Mouse (Mus musculus) stomach, embryonic 16.5 days (tissue): Measurements from ENCODE around the gene Dnah14. TPM values are rescaled to one million over a fixed set of nuclear protein-coding genes. Genes with fewer than 3 reads are reported as not detected.
A peak's percentile ranks its signal among the peaks of the same experiment; 100 is the strongest.

Experiments
- ATAC-seq: fragments of 200-750 bp; cut with Nextera tagmentation; 2 replicates; pipeline ENCODE4 v1.8.0; 2017; ENCODE audit warnings: moderate number of reproducible peaks, moderate TSS enrichment; ENCODE audit not compliant: insufficient read depth, low FRiP score
- H3K27ac ChIP-seq: fragments of 300-500 bp; sonication (generic); 2 replicates; pipeline ENCODE4 v1.5.1; 2014; ENCODE audit warnings: low read length
- H3K27me3 ChIP-seq: fragments of 300-500 bp; sonication (generic); 2 replicates; pipeline ENCODE4 v1.6.1; 2014; ENCODE audit warnings: low read length, control low read depth, mixed read lengths; ENCODE audit not compliant: control insufficient read depth, insufficient read depth
- H3K36me3 ChIP-seq: fragments of 300-500 bp; sonication (generic); 2 replicates; pipeline ENCODE4 v1.6.1; 2014; ENCODE audit warnings: low read length; ENCODE audit not compliant: control insufficient read depth, insufficient read depth
- H3K4me1 ChIP-seq: fragments of 300-500 bp; sonication (generic); 2 replicates; pipeline ENCODE4 v1.6.1; 2014; ENCODE audit warnings: low read length, control low read depth, mixed read lengths; ENCODE audit not compliant: control insufficient read depth, insufficient read depth
- H3K4me2 ChIP-seq: fragments of 300-500 bp; sonication (generic); 2 replicates; pipeline ENCODE4 v1.6.1; 2014; ENCODE audit warnings: low read depth, low read length, mixed read lengths
- H3K4me3 ChIP-seq: fragments of 300-500 bp; sonication (generic); replicated peaks from 2 replicates; pipeline ENCODE4 v1.5.1; 2014; ENCODE audit warnings: mild to moderate bottlenecking, low read length
- H3K9ac ChIP-seq: fragments of 300-500 bp; sonication (generic); 2 replicates; pipeline ENCODE4 v1.6.1; 2014; ENCODE audit warnings: low read length
- H3K9me3 ChIP-seq: fragments of 300-500 bp; sonication (generic); replicated peaks from 2 replicates; pipeline ENCODE4 v1.6.1; 2016; ENCODE audit warnings: low read length, control low read depth; ENCODE audit not compliant: control insufficient read depth
- WGBS: fragments of 180-500 bp; shearing (Covaris S2); extraction: QIAGEN DNeasy Blood & Tissue Kit; methylation state at CpG from one replicate; pipeline ENCODE4 v1.1.7; 2014; 5-methylcytosine and 5-hydroxymethylcytosine counted together
- polyA plus RNA-seq: library from polyadenylated mRNA; unstranded; fragments of >200 nt; fragmentation: Nextera tagmentation; extraction: Ambion mirVana; gene quantifications from 2 replicates; pipeline ENCODE4 v1.2.1, GENCODE M21; 2015

Gene Dnah14
- polyA plus RNA-seq, 1 experiment from 2014 or later: 1.4 TPM

- ATAC-seq: no peak
- H3K27ac ChIP-seq: no peak overlapping the region
- no peaks in the 10 kb centered on the region for H3K27me3 ChIP-seq
- H3K4me1 ChIP-seq: no peaks in the 10 kb centered on the region
- no peaks in the 10 kb centered on the region for H3K9me3 ChIP-seq
- no peaks in the 10 kb centered on the region for H3K36me3 ChIP-seq
- H3K9ac ChIP-seq: no peak overlapping the region
- no peak overlapping the region for H3K4me2 ChIP-seq
- WGBS: 85% methylated on average over 4 of the region's 4 CpGs
- no peak overlapping the region for H3K4me3 ChIP-seq
Observed at GRCm38 (mm10) chr1:181800667-181801066, 224.3 kb downstream of the Dnah14 start.

- H3K36me3 ChIP-seq: peaks cover 14% of the 10 kb centered on the region
- no peaks in the 10 kb centered on the region for H3K9me3 ChIP-seq
- WGBS: 85% methylated on average over 18 of the region's 18 CpGs
- ATAC-seq: no peak
- H3K4me2 ChIP-seq: no peak overlapping the region
- H3K9ac ChIP-seq: no peak overlapping the region
- no peaks in the 10 kb centered on the region for H3K4me1 ChIP-seq
- no peaks in the 10 kb centered on the region for H3K27me3 ChIP-seq
- no peak overlapping the region for H3K4me3 ChIP-seq
- H3K27ac ChIP-seq: no peak overlapping the region
Observed at GRCm38 (mm10) chr1:181811481-181812223, 235.3 kb downstream of the Dnah14 start.

- H3K4me3 ChIP-seq: no peak overlapping the region
- no peak overlapping the region for H3K27ac ChIP-seq
- no peaks in the 10 kb centered on the region for H3K27me3 ChIP-seq
- 94% methylated on average over 7 of the region's 7 CpGs for WGBS
- H3K9ac ChIP-seq: no peak overlapping the region
- H3K4me1 ChIP-seq: no peaks in the 10 kb centered on the region
- no peak for ATAC-seq
- peaks cover 47% of the 10 kb centered on the region for H3K36me3 ChIP-seq
- no peaks in the 10 kb centered on the region for H3K9me3 ChIP-seq
- no peak overlapping the region for H3K4me2 ChIP-seq
Observed at GRCm38 (mm10) chr1:181826716-181827115, 250.4 kb downstream of the Dnah14 start.

GRCm38 (mm10) chr1:181828365-181828764 is 252.0 kb downstream of the Dnah14 start:
- H3K27me3 ChIP-seq: no peaks in the 10 kb centered on the region
- H3K4me2 ChIP-seq: no peak overlapping the region
- 89% methylated on average over 5 of the region's 5 CpGs for WGBS
- H3K4me1 ChIP-seq: no peaks in the 10 kb centered on the region
- no peak overlapping the region for H3K4me3 ChIP-seq
- no peaks in the 10 kb centered on the region for H3K9me3 ChIP-seq
- no peak overlapping the region for H3K27ac ChIP-seq
- ATAC-seq: no peak
- peaks cover 56% of the 10 kb centered on the region for H3K36me3 ChIP-seq
- no peak overlapping the region for H3K9ac ChIP-seq

- H3K27ac ChIP-seq: no peak overlapping the region
- no peaks in the 10 kb centered on the region for H3K9me3 ChIP-seq
- no peak overlapping the region for H3K4me3 ChIP-seq
- H3K36me3 ChIP-seq: peaks cover 52% of the 10 kb centered on the region
- H3K27me3 ChIP-seq: no peaks in the 10 kb centered on the region
- H3K4me1 ChIP-seq: no peaks in the 10 kb centered on the region
- H3K9ac ChIP-seq: no peak overlapping the region
- no peak for ATAC-seq
- no peak overlapping the region for H3K4me2 ChIP-seq
- WGBS: 79% methylated on average over 5 of the region's 5 CpGs
Observed at GRCm38 (mm10) chr1:181832720-181833119, 256.4 kb downstream of the Dnah14 start.

GRCm38 (mm10) chr1:181833143-181833542 is 256.8 kb downstream of the Dnah14 start:
- ATAC-seq: no peak
- H3K4me1 ChIP-seq: no peaks in the 10 kb centered on the region

GRCm38 (mm10) chr1:181838111-181838510 is 261.8 kb downstream of the Dnah14 start:
- Histone ChIP-seq H3K4me3 (no peak overlapping the region), H3K9me3 (no peaks in the 10 kb centered on the region), H3K27me3 (no peaks in the 10 kb centered on the region), H3K27ac (no peak overlapping the region), H3K4me1 (peaks cover 23% of the 10 kb centered on the region), H3K9ac (no peak overlapping the region), H3K36me3 (peaks cover 19% of the 10 kb centered on the region), H3K4me2 (no peak overlapping the region)
- WGBS: 84% methylated on average over 5 of the region's 5 CpGs
- ATAC-seq: no peak

More at GRCm38 (mm10) chr1:181833143-181833542, 256.8 kb downstream of the Dnah14 start:
- WGBS: 77% methylated on average over 6 of the region's 6 CpGs
- H3K36me3 ChIP-seq: peaks cover 49% of the 10 kb centered on the region
- H3K4me3 ChIP-seq: no peak overlapping the region
- no peak overlapping the region for H3K27ac ChIP-seq
- H3K4me2 ChIP-seq: no peak overlapping the region
- H3K27me3 ChIP-seq: no peaks in the 10 kb centered on the region
- H3K9ac ChIP-seq: no peak overlapping the region
- no peaks in the 10 kb centered on the region for H3K9me3 ChIP-seq

GRCm38 (mm10) chr1:181839746-181840366 is 263.5 kb downstream of the Dnah14 start:
- no peaks in the 10 kb centered on the region for H3K9me3 ChIP-seq
- H3K27ac ChIP-seq: peak overlapping the region; percentile 41; the same call in 1 of the 2 replicates
- WGBS: 10% methylated on average over 6 of the region's 6 CpGs
- H3K4me2 ChIP-seq: peak overlapping the region; percentile 87
- H3K36me3 ChIP-seq: peaks cover 17% of the 10 kb centered on the region
- H3K9ac ChIP-seq: peak overlapping the region; percentile 12; the same call in 1 of the 2 replicates
- peaks cover 26% of the 10 kb centered on the region for H3K4me1 ChIP-seq
- ATAC-seq: no peak
- H3K4me3 ChIP-seq: peak overlapping the region; percentile 35
- no peaks in the 10 kb centered on the region for H3K27me3 ChIP-seq

GRCm38 (mm10) chr1:181841396-181841795 is 265.0 kb downstream of the Dnah14 start:
- WGBS: 0% methylated on average over 16 of the region's 16 CpGs
- peak overlapping the region; percentile 91 for H3K4me3 ChIP-seq

More at GRCm38 (mm10) chr1:181841396-181841795, 265.0 kb downstream of the Dnah14 start:
- Histone ChIP-seq H3K27me3 (no peaks in the 10 kb centered on the region), H3K4me1 (peaks cover 26% of the 10 kb centered on the region), H3K36me3 (peaks cover 3% of the 10 kb centered on the region), H3K4me2 (peak overlapping the region; percentile 87), H3K27ac (peak overlapping the region; percentile 98), H3K9ac (peak overlapping the region; percentile 96), H3K9me3 (no peaks in the 10 kb centered on the region)
- no peak; the same call in 1 of the 2 replicates for ATAC-seq
